Mouse (Mus musculus): ENCODE data around the gene Ugt1a8. TPM values are rescaled to one million over a fixed set of nuclear protein-coding genes. Genes with fewer than 3 reads are reported as not detected.
"Not testable (repeated sequence)": the region's sequence is repeated elsewhere in the genome, so short reads cannot be mapped to it uniquely, and the experiment has no call there.

The Ugt1a8 gene
- polyA plus RNA-seq, 1 experiment from 2014 or later, result not detected

- Histone ChIP-seq H3K27me3 (replicated peaks; ENCODE audit: control insufficient read depth, insufficient read depth, low read length) (no peaks in the 10 kb centered on the region), H3K4me3 (ENCODE audit: low read length) (no peak overlapping the region), H3K4me2 (ENCODE audit: low read depth, low read length) (no peak overlapping the region), H3K36me3 (ENCODE audit: control insufficient read depth, insufficient read depth, low read length) (no peaks in the 10 kb centered on the region), H3K9ac (ENCODE audit: low read depth, low read length) (no peak overlapping the region), H3K9me3 (ENCODE audit: control insufficient read depth, low read length) (peaks cover 19% of the 10 kb centered on the region), H3K27ac (ENCODE audit: low read length) (no peak overlapping the region), H3K4me1 (ENCODE audit: control insufficient read depth, insufficient read depth, low read length) (no peaks in the 10 kb centered on the region)
- no peak for ATAC-seq
Measured at GRCm38 (mm10) chr1:88220336-88220735, 132.7 kb downstream of the Ugt1a8 start.

- H3K9me3 ChIP-seq (ENCODE audit: control insufficient read depth, low read length), result peaks cover 15% of the 10 kb centered on the region
- H3K36me3 ChIP-seq (ENCODE audit: control insufficient read depth, insufficient read depth, low read length), result no peaks in the 10 kb centered on the region
- H3K4me1 ChIP-seq (ENCODE audit: control insufficient read depth, insufficient read depth, low read length), result no peaks in the 10 kb centered on the region
- no peak overlapping the region for H3K4me2 ChIP-seq (ENCODE audit: low read depth, low read length)
- H3K27ac ChIP-seq (ENCODE audit: low read length), result no peak overlapping the region
- WGBS, result 51% methylated on average over 2 of the region's 2 CpGs
- no peaks in the 10 kb centered on the region for H3K27me3 ChIP-seq (replicated peaks; ENCODE audit: control insufficient read depth, insufficient read depth, low read length)
- no peak for ATAC-seq
- no peak overlapping the region for H3K4me3 ChIP-seq (ENCODE audit: low read length)
- H3K9ac ChIP-seq (ENCODE audit: low read depth, low read length), result no peak overlapping the region
Measured at GRCm38 (mm10) chr1:88222216-88222615, 134.6 kb downstream of the Ugt1a8 start.

- ATAC-seq; H3K27ac ChIP-seq (ENCODE audit: low read length); H3K36me3 ChIP-seq (ENCODE audit: control insufficient read depth, insufficient read depth, low read length); H3K4me1 ChIP-seq (ENCODE audit: control insufficient read depth, insufficient read depth, low read length); H3K27me3 ChIP-seq (replicated peaks; ENCODE audit: control insufficient read depth, insufficient read depth, low read length); H3K9ac ChIP-seq (ENCODE audit: low read depth, low read length); H3K4me3 ChIP-seq (ENCODE audit: low read length); H3K4me2 ChIP-seq (ENCODE audit: low read depth, low read length): not testable (repeated sequence)
- peaks cover 16% of the 10 kb centered on the region for H3K9me3 ChIP-seq (ENCODE audit: control insufficient read depth, low read length)
Measured at GRCm38 (mm10) chr1:88223011-88223515, 135.4 kb downstream of the Ugt1a8 start.

- H3K4me1 ChIP-seq (ENCODE audit: control insufficient read depth, insufficient read depth, low read length), result no peaks in the 10 kb centered on the region
- H3K36me3 ChIP-seq (ENCODE audit: control insufficient read depth, insufficient read depth, low read length), result no peaks in the 10 kb centered on the region
- H3K9ac ChIP-seq (ENCODE audit: low read depth, low read length), result no peak overlapping the region
- no peak overlapping the region for H3K27ac ChIP-seq (ENCODE audit: low read length)
- 50% methylated on average over 1 of the region's 1 CpGs for WGBS
- H3K4me3 ChIP-seq (ENCODE audit: low read length), result no peak overlapping the region
- H3K9me3 ChIP-seq (ENCODE audit: control insufficient read depth, low read length), result peaks cover 21% of the 10 kb centered on the region
- H3K27me3 ChIP-seq (replicated peaks; ENCODE audit: control insufficient read depth, insufficient read depth, low read length), result no peaks in the 10 kb centered on the region
- ATAC-seq, result no peak
- no peak overlapping the region for H3K4me2 ChIP-seq (ENCODE audit: low read depth, low read length)
Measured at GRCm38 (mm10) chr1:88223591-88223990, 136.0 kb downstream of the Ugt1a8 start.

- no peaks in the 10 kb centered on the region for H3K4me1 ChIP-seq (ENCODE audit: control insufficient read depth, insufficient read depth, low read length)
Measured at GRCm38 (mm10) chr1:88224029-88224776, 136.6 kb downstream of the Ugt1a8 start.

DNA sequence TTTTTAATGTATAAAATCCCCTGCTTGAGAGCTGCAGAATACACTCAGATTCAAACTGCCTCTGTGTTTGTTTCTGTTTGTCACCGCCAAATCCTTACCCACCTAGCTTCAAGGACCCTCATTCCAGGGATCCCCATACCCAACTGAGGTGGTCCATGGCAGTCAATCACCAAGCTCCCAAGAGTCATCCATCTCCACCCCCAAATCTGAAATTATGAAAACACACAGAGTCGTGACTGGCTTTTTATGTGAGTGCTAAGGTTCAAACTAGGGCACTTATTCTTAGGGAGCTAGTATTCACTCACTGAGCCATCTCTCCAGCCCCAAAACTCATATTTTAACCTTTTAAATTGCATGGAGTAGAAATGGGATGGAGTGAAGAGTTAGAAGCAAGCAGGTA is 137.7 kb downstream of the Ugt1a8 start:
- not testable (repeated sequence) for H3K9ac ChIP-seq (ENCODE audit: low read depth, low read length); ATAC-seq; H3K4me1 ChIP-seq (ENCODE audit: control insufficient read depth, insufficient read depth, low read length); H3K27ac ChIP-seq (ENCODE audit: low read length); H3K36me3 ChIP-seq (ENCODE audit: control insufficient read depth, insufficient read depth, low read length); H3K4me3 ChIP-seq (ENCODE audit: low read length); H3K27me3 ChIP-seq (replicated peaks; ENCODE audit: control insufficient read depth, insufficient read depth, low read length); H3K4me2 ChIP-seq (ENCODE audit: low read depth, low read length)
- peaks cover 35% of the 10 kb centered on the region for H3K9me3 ChIP-seq (ENCODE audit: control insufficient read depth, low read length)
- WGBS, result 41% methylated on average over 2 of the region's 2 CpGs

More at GRCm38 (mm10) chr1:88224029-88224776, 136.6 kb downstream of the Ugt1a8 start:
- Histone ChIP-seq H3K4me3 (ENCODE audit: low read length) (no peak overlapping the region), H3K36me3 (ENCODE audit: control insufficient read depth, insufficient read depth, low read length) (no peaks in the 10 kb centered on the region), H3K27ac (ENCODE audit: low read length) (no peak overlapping the region), H3K9ac (ENCODE audit: low read depth, low read length) (no peak overlapping the region), H3K9me3 (ENCODE audit: control insufficient read depth, low read length) (peaks cover 25% of the 10 kb centered on the region), H3K27me3 (replicated peaks; ENCODE audit: control insufficient read depth, insufficient read depth, low read length) (no peaks in the 10 kb centered on the region), H3K4me2 (ENCODE audit: low read depth, low read length) (no peak overlapping the region)
- no peak for ATAC-seq
- 70% methylated on average over 2 of the region's 2 CpGs for WGBS

GRCm38 (mm10) chr1:88225741-88226140 is 138.1 kb downstream of the Ugt1a8 start:
- ATAC-seq, result no peak
- Histone ChIP-seq H3K9me3 (ENCODE audit: control insufficient read depth, low read length) (peaks cover 40% of the 10 kb centered on the region), H3K4me2 (ENCODE audit: low read depth, low read length) (no peak overlapping the region), H3K4me1 (ENCODE audit: control insufficient read depth, insufficient read depth, low read length) (no peaks in the 10 kb centered on the region), H3K36me3 (ENCODE audit: control insufficient read depth, insufficient read depth, low read length) (no peaks in the 10 kb centered on the region), H3K27me3 (replicated peaks; ENCODE audit: control insufficient read depth, insufficient read depth, low read length) (no peaks in the 10 kb centered on the region), H3K27ac (ENCODE audit: low read length) (no peak overlapping the region), H3K9ac (ENCODE audit: low read depth, low read length) (no peak overlapping the region), H3K4me3 (ENCODE audit: low read length) (no peak overlapping the region)

- Histone ChIP-seq H3K9ac (ENCODE audit: low read depth, low read length) (no peak within 1 kb of the TSS), H3K36me3 (ENCODE audit: control insufficient read depth, insufficient read depth, low read length) (no peaks in the 10 kb centered on the region), H3K4me2 (ENCODE audit: low read depth, low read length) (no peak within 1 kb of the TSS), H3K4me3 (ENCODE audit: low read length) (no peak within 1 kb of the TSS), H3K4me1 (ENCODE audit: control insufficient read depth, insufficient read depth, low read length) (no peaks in the 10 kb centered on the region), H3K9me3 (ENCODE audit: control insufficient read depth, low read length) (peaks cover 51% of the 10 kb centered on the region), H3K27ac (ENCODE audit: low read length) (no peak within 1 kb of the TSS), H3K27me3 (replicated peaks; ENCODE audit: control insufficient read depth, insufficient read depth, low read length) (no peaks in the 10 kb centered on the region)
- WGBS, result 49% methylated on average over 5 of the region's 5 CpGs
- no peak for ATAC-seq
Measured at GRCm38 (mm10) chr1:88226670-88227379, 139.2 kb downstream of the Ugt1a8 start, which contains the start of gene Mroh2a. TSS of gene Mroh2a (plus strand) at chr1:88226986.

DNA sequence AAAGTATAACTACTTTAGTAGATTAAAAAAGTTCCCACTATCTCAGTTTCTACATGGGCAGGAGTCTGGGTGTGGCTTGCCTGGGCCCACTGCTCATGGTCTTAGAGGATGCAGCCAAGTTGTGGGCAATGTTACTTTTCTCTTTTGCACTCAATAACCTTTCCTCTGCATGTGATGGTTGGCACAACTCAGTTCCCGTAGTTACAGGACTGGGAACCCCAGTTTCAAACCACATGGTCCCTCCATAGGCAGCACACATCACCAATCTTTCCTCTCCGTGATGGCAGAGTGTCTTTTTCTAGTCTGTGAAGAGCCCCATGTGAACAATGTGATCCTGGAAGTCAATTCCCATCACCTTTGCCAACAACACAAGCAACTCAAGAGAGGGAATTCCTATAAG is 139.9 kb downstream of the Ugt1a8 start:
- ATAC-seq, result no peak
- Histone ChIP-seq H3K4me3 (ENCODE audit: low read length) (no peak overlapping the region), H3K9ac (ENCODE audit: low read depth, low read length) (no peak overlapping the region), H3K4me2 (ENCODE audit: low read depth, low read length) (no peak overlapping the region), H3K27me3 (replicated peaks; ENCODE audit: control insufficient read depth, insufficient read depth, low read length) (no peaks in the 10 kb centered on the region), H3K9me3 (ENCODE audit: control insufficient read depth, low read length) (peaks cover 52% of the 10 kb centered on the region), H3K4me1 (ENCODE audit: control insufficient read depth, insufficient read depth, low read length) (no peaks in the 10 kb centered on the region), H3K36me3 (ENCODE audit: control insufficient read depth, insufficient read depth, low read length) (no peaks in the 10 kb centered on the region), H3K27ac (ENCODE audit: low read length) (no peak overlapping the region)
- 63% methylated on average over 2 of the region's 2 CpGs for WGBS
